Mouse (Mus musculus) CH12.LX (cell line): Measurements from ENCODE around the gene Ubiad1. TPM values are rescaled to one million over a fixed set of nuclear protein-coding genes. Genes with fewer than 3 reads are reported as not detected.

ENCODE experiments used
- DNase-seq: peaks from one replicate; pipeline ENCODE4 v3.0.0-alpha.2; 2013; ENCODE audit errors: extremely low read depth
- H3K27ac ChIP-seq: 2 replicates; pipeline ENCODE4 v1.5.1; 2012; ENCODE audit warnings: low read depth, mild to moderate bottlenecking, control low read depth, moderate library complexity; ENCODE audit not compliant: insufficient read depth
- H3K27me3 ChIP-seq: replicated peaks from 2 replicates; pipeline ENCODE3; 2012; ENCODE audit warnings: inconsistent platforms
- H3K36me3 ChIP-seq, 2 experiments: replicated peaks in 1 of 2; 2 replicates each; pipeline versions ENCODE3 to v1.6.1; 2012; ENCODE audit warnings: inconsistent platforms in 1 of 2, low read length in 1 of 2, mild to moderate bottlenecking in 1 of 2, mixed read lengths in 1 of 2, moderate library complexity in 1 of 2; ENCODE audit not compliant: control insufficient read depth in 1 of 2, insufficient read depth in 1 of 2
- H3K4me1 ChIP-seq, 2 experiments: 2 replicates each; pipeline ENCODE4 v1.6.1; 2012; ENCODE audit warnings: inconsistent platforms in 1 of 2, moderate library complexity in 1 of 2; ENCODE audit not compliant: insufficient read depth in 2 of 2, control insufficient read depth in 1 of 2
- H3K4me2 ChIP-seq: 2 replicates; pipeline ENCODE4 v1.6.1; 2012; ENCODE audit warnings: low read depth, mild to moderate bottlenecking, control low read depth; ENCODE audit not compliant: poor library complexity, insufficient read depth, severe bottlenecking
- H3K4me3 ChIP-seq, 3 experiments: fragments of 150-350 bp in 1 of 3; sonication (generic) in 1 of 3; replicated peaks in 1 of 3; 2 replicates each; pipeline versions ENCODE3 to v1.5.1; 2011 to 2012; ENCODE audit warnings: low read depth in 2 of 3, low read length in 2 of 3, mild to moderate bottlenecking in 2 of 3, moderate library complexity in 2 of 3, control low read depth in 1 of 3, improper control_type of control experiment in 1 of 3, inconsistent platforms in 1 of 3, mixed read lengths in 1 of 3; ENCODE audit not compliant: poor library complexity in 1 of 3
- H3K79me2 ChIP-seq: replicated peaks from 2 replicates; pipeline ENCODE4 v1.6.1; 2012; ENCODE audit warnings: mild to moderate bottlenecking, moderate library complexity; ENCODE audit not compliant: control insufficient read depth, poor library complexity, insufficient read depth, severe bottlenecking; ENCODE audit errors: extremely low read depth
- H3K9ac ChIP-seq: 2 replicates; pipeline ENCODE4 v1.6.1; 2012; ENCODE audit warnings: low read depth, mild to moderate bottlenecking, control low read depth, moderate library complexity; ENCODE audit not compliant: insufficient read depth
- H3K9me3 ChIP-seq: replicated peaks from 2 replicates; pipeline ENCODE3; 2012; ENCODE audit warnings: low read length, inconsistent platforms, mixed read lengths
- CHD1 ChIP-seq: IDR thresholded peaks from 2 replicates; pipeline ENCODE4 v1.6.1; 2012; ENCODE audit warnings: low read depth, low read length, improper control_type of control experiment, inconsistent platforms
- CHD2 ChIP-seq: IDR thresholded peaks from 2 replicates; pipeline ENCODE4 v1.6.1; 2011; ENCODE audit warnings: low read length, improper control_type of control experiment
- ELF1 ChIP-seq: IDR thresholded peaks from 2 replicates; pipeline ENCODE4 v1.6.1; 2014; ENCODE audit warnings: low read depth, mild to moderate bottlenecking, inconsistent platforms, low read length, improper control_type of control experiment
- ETS1 ChIP-seq: conservative IDR thresholded peaks from 2 replicates; pipeline ENCODE4 v1.6.1; 2012; ENCODE audit warnings: low read depth, mild to moderate bottlenecking, inconsistent platforms, low read length, improper control_type of control experiment, moderate library complexity
- IRF4 ChIP-seq: IDR thresholded peaks from 2 replicates; pipeline ENCODE4 v1.6.1; 2014; ENCODE audit warnings: low read depth, mild to moderate bottlenecking, inconsistent platforms, low read length, improper control_type of control experiment
- KAT2A ChIP-seq: IDR thresholded peaks from 2 replicates; pipeline ENCODE4 v1.6.1; 2012; ENCODE audit warnings: low read length, improper control_type of control experiment, inconsistent platforms; ENCODE audit not compliant: insufficient replicate concordance
- MAFK ChIP-seq: IDR thresholded peaks from 2 replicates; pipeline ENCODE4 v1.6.1; 2011; ENCODE audit warnings: low read length, improper control_type of control experiment; ENCODE audit not compliant: insufficient replicate concordance
- MAX ChIP-seq: IDR thresholded peaks from 2 replicates; pipeline ENCODE4 v1.6.1; 2011; ENCODE audit warnings: low read length, improper control_type of control experiment
- MAZ ChIP-seq: IDR thresholded peaks from 2 replicates; pipeline ENCODE4 v1.6.1; 2012; ENCODE audit warnings: low read depth, mild to moderate bottlenecking, inconsistent platforms, low read length, improper control_type of control experiment, moderate library complexity
- RAD21 ChIP-seq: IDR thresholded peaks from 2 replicates; pipeline ENCODE4 v1.6.1; 2011; ENCODE audit warnings: low read depth, mild to moderate bottlenecking, low read length, improper control_type of control experiment, moderate library complexity
- RCOR1 ChIP-seq: conservative IDR thresholded peaks from 2 replicates; pipeline ENCODE4 v1.6.1; 2012; ENCODE audit warnings: low read depth, mild to moderate bottlenecking, inconsistent platforms, low read length, improper control_type of control experiment
- SMC3 ChIP-seq: IDR thresholded peaks from 2 replicates; pipeline ENCODE4 v1.6.1; 2011; ENCODE audit warnings: low read depth, low read length, improper control_type of control experiment
- TCF12 ChIP-seq: IDR thresholded peaks from 2 replicates; pipeline ENCODE4 v1.6.1; 2014; ENCODE audit warnings: low read depth, mild to moderate bottlenecking, inconsistent platforms, low read length, improper control_type of control experiment
- UBTF ChIP-seq: IDR thresholded peaks from 2 replicates; pipeline ENCODE4 v1.6.1; 2012; ENCODE audit warnings: low read depth, mild to moderate bottlenecking, inconsistent platforms, low read length, improper control_type of control experiment, moderate library complexity
- USF2 ChIP-seq: conservative IDR thresholded peaks from 2 replicates; pipeline ENCODE4 v1.6.1; 2011; ENCODE audit warnings: low read depth, low read length, improper control_type of control experiment
- ZC3H11A ChIP-seq: IDR thresholded peaks from 2 replicates; pipeline ENCODE4 v1.6.1; 2012; ENCODE audit warnings: low read depth, mild to moderate bottlenecking, inconsistent platforms, low read length, improper control_type of control experiment
- ZNF384 ChIP-seq: IDR thresholded peaks from 2 replicates; pipeline ENCODE4 v1.6.1; 2012; ENCODE audit warnings: low read depth, low read length, improper control_type of control experiment, inconsistent platforms
- dilution Hi-C: fragments of 300-500 bp; cut with MboI; formaldehyde crosslinking; loops from 2 replicates; pipeline ENCODE4 v1.14.3; 2020; ENCODE audit warnings: low sequenced_read_pairs; ENCODE audit not compliant: extremely low pct_unique_long_range_greater_than_20kb, extremely low pct_ligation_motif_present
- in situ Hi-C: fragments of 300-500 bp; cut with MboI; formaldehyde crosslinking; loops from 3 replicates; pipeline ENCODE4 v1.14.3; 2019; ENCODE audit warnings: low sequenced_read_pairs, low pct_ligation_motif_present, low pct_unique_long_range_greater_than_20kb, mixed read lengths
- polyA plus RNA-seq: library from polyadenylated mRNA; unstranded; fragments of >175 nt; gene quantifications from 2 replicates; pipeline ENCODE4 v1.2.1, GENCODE M21; 2012; ENCODE audit warnings: low read depth; ENCODE audit not compliant: insufficient read length
- total RNA-seq, 2 experiments: library from RNA; depleted of rRNA; stranded (reverse); fragments of 300-350 nt in 1 of 2; fragments of >200 nt in 1 of 2; gene quantifications; 2 replicates each; pipeline ENCODE4 v1.2.3; 2012 to 2014

Ubiad1 gene
- total and polyA plus RNA-seq, 3 experiments = 20.5 to 21.9 (median 20.9) TPM

GRCm38 (mm10) chr4:148404748-148405147, 39.8 kb downstream of the Ubiad1 start:
- Histone ChIP-seq H3K4me2 (no peak overlapping the region), H3K4me3 (no peak overlapping the region), H3K79me2 (no peaks in the 10 kb centered on the region), H3K9ac (no peak overlapping the region)
- dilution Hi-C loops = no loop called here
- in situ Hi-C loops = no loop called here
- TF ChIP-seq UBTF (no peak), MAFK (no peak), IRF4 (no peak), CHD2 (no peak), SMC3 (no peak), TCF12 (no peak), ZNF384 (no peak), MAZ (no peak), RCOR1 (no peak), KAT2A (no peak), ELF1 (no peak), ETS1 (no peak), MAX (no peak), ZC3H11A (no peak), RAD21 (no peak), CHD1 (no peak)
- TF ChIP-seq, all 38 proteins: peak for 0
- peaks cover 0 to 4% of the 10 kb centered on the region in 2 experiments; a peak in 1 of 4 replicates for H3K4me1 ChIP-seq
- H3K27ac ChIP-seq = no peak overlapping the region
- H3K36me3 ChIP-seq = no peaks in the 10 kb centered on the region
- peaks cover 94% of the 10 kb centered on the region for H3K27me3 ChIP-seq
- no peak for DNase-seq
- H3K9me3 ChIP-seq = no peaks in the 10 kb centered on the region

- dilution Hi-C loops = no loop called here
- Histone ChIP-seq H3K4me1 (peaks cover 0 to 4% of the 10 kb centered on the region in 2 experiments; a peak in 1 of 4 replicates), H3K27me3 (peaks cover 93% of the 10 kb centered on the region), H3K9ac (no peak overlapping the region), H3K9me3 (no peaks in the 10 kb centered on the region), H3K79me2 (no peaks in the 10 kb centered on the region), H3K36me3 (no peaks in the 10 kb centered on the region), H3K4me3 (no peak overlapping the region), H3K4me2 (no peak overlapping the region), H3K27ac (no peak overlapping the region)
- DNase-seq = no peak
- in situ Hi-C loops = no loop called here
- no peak for TF ChIP-seq CHD1
- no peak for TF ChIP-seq USF2
- no peak for TF ChIP-seq RAD21
- no peak for TF ChIP-seq RCOR1
- no peak for TF ChIP-seq SMC3
Observed at GRCm38 (mm10) chr4:148403402-148403801, 41.2 kb downstream of the Ubiad1 start.
